Mouse (Mus musculus) spleen, adult 2 months (tissue): ENCODE measurements around the gene Rnf157.
"Not testable (repeated sequence)": the region's sequence is repeated elsewhere in the genome, so short reads cannot be mapped to it uniquely, and the experiment has no call there.

ENCODE experiments used
- CTCF ChIP-seq: fragments of 200-500 bp; IDR thresholded peaks from 2 replicates; pipeline ENCODE4 v1.5.1; 2011; ENCODE audit warnings: mild to moderate bottlenecking, inconsistent platforms; ENCODE audit not compliant: insufficient read depth, insufficient read length, insufficient replicate concordance; ENCODE audit errors: extremely low read depth
- POLR2A ChIP-seq: fragments of 200-500 bp; IDR thresholded peaks from 2 replicates; pipeline ENCODE4 v1.6.1; 2011; ENCODE audit warnings: low read depth, low read length, inconsistent platforms

DNA sequence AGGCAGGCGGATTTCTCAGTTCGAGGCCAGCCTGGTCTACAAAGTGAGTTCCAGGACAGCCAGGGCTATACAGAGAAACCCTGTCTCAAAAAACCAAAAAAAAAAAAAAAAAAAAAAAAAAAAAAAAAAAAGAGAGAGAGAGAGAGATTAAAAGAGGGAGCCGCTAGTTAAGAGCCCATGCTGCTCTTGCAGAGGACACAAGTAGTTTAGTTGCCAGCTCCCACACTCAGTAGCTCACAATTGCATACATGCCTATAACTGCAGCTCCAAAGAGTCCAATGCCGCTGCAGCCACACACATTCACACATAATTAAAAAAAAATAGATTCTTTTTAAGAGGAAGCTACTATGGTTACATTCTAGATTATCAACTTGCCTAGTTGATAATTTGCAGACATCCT lies 2.4 kb downstream of the Rnf157 start:
- not testable (repeated sequence) for TF ChIP-seq CTCF, POLR2A
